Mouse (Mus musculus) heart, embryonic 13.5 days (tissue): ENCODE measurements around the gene Obscn. TPM values are rescaled to one million over a fixed set of nuclear protein-coding genes. Genes with fewer than 3 reads are reported as not detected.
A peak's percentile ranks its signal among the peaks of the same experiment; 100 is the strongest.
"Not testable (repeated sequence)": the region's sequence is repeated elsewhere in the genome, so short reads cannot be mapped to it uniquely, and the experiment has no call there.

ENCODE experiments used
- ATAC-seq: fragments of 200-750 bp; cut with Nextera tagmentation; 2 replicates; pipeline ENCODE4 v1.8.0; 2017; ENCODE audit warnings: moderate TSS enrichment; ENCODE audit not compliant: insufficient number of reproducible peaks, low FRiP score, low TSS enrichment; ENCODE audit errors: extremely low read depth
- H3K27ac ChIP-seq: fragments of 300-500 bp; sonication (generic); replicated peaks from 2 replicates; pipeline ENCODE4 v1.5.1; 2015; ENCODE audit warnings: moderate library complexity, mild to moderate bottlenecking, inconsistent platforms
- H3K27me3 ChIP-seq: fragments of 300-500 bp; sonication (generic); replicated peaks from 2 replicates; pipeline ENCODE4 v1.6.1; 2015; ENCODE audit warnings: mild to moderate bottlenecking, inconsistent platforms
- H3K36me3 ChIP-seq: fragments of 300-500 bp; sonication (generic); 2 replicates; pipeline ENCODE4 v1.6.1; 2015; ENCODE audit warnings: mild to moderate bottlenecking, inconsistent platforms
- H3K4me1 ChIP-seq: fragments of 300-500 bp; sonication (generic); 2 replicates; pipeline ENCODE4 v1.6.1; 2015; ENCODE audit warnings: inconsistent platforms
- H3K4me2 ChIP-seq: fragments of 300-500 bp; sonication (generic); 2 replicates; pipeline ENCODE4 v1.6.1; 2015; ENCODE audit warnings: inconsistent platforms, mild to moderate bottlenecking, moderate library complexity
- H3K4me3 ChIP-seq: fragments of 300-500 bp; sonication (generic); 2 replicates; pipeline ENCODE4 v1.5.1; 2015; ENCODE audit warnings: moderate library complexity, mild to moderate bottlenecking, inconsistent platforms
- H3K9ac ChIP-seq: fragments of 300-500 bp; sonication (generic); 2 replicates; pipeline ENCODE4 v1.6.1; 2015; ENCODE audit warnings: inconsistent platforms, mild to moderate bottlenecking, moderate library complexity
- H3K9me3 ChIP-seq: fragments of 300-500 bp; sonication (generic); 2 replicates; pipeline ENCODE4 v1.6.1; 2016; ENCODE audit warnings: inconsistent platforms
- WGBS: fragments of 180-500 bp; shearing (Covaris S2); methylation state at CpG from one replicate; pipeline ENCODE4 v1.1.7; 2015; ENCODE audit warnings: mixed read lengths; 5-methylcytosine and 5-hydroxymethylcytosine counted together
- polyA plus RNA-seq: library from polyadenylated mRNA; unstranded; fragments of >200 nt; fragmentation: Nextera tagmentation; extraction: Ambion mirVana; gene quantifications from 2 replicates; pipeline ENCODE4 v1.2.1, GENCODE M21; 2015

The Obscn gene
- polyA plus RNA-seq, 1 experiment from 2014 or later: 38.9 TPM

- peak overlapping the region; percentile 63 for H3K4me3 ChIP-seq
Observed at GRCm38 (mm10) chr11:58959186-58959825, 176.9 kb downstream of the Obscn start.

GRCm38 (mm10) chr11:58958536-58958935, 177.7 kb downstream of the Obscn start:
- 85% methylated on average over 6 of the region's 6 CpGs for WGBS
- no peak for ATAC-seq

More at GRCm38 (mm10) chr11:58959186-58959825, 176.9 kb downstream of the Obscn start:
- Histone ChIP-seq H3K9ac (peak overlapping the region; percentile 76), H3K4me2 (peak overlapping the region; percentile 85), H3K27ac (peak overlapping the region; percentile 24; the same call in 1 of the 2 replicates), H3K9me3 (peaks cover 9% of the 10 kb centered on the region; the same call in 1 of the 2 replicates), H3K4me1 (peaks cover 36% of the 10 kb centered on the region), H3K36me3 (peaks cover 16% of the 10 kb centered on the region), H3K27me3 (peaks cover 33% of the 10 kb centered on the region)
- 35% methylated on average over 15 of the region's 15 CpGs for WGBS
- ATAC-seq: no peak

DNA sequence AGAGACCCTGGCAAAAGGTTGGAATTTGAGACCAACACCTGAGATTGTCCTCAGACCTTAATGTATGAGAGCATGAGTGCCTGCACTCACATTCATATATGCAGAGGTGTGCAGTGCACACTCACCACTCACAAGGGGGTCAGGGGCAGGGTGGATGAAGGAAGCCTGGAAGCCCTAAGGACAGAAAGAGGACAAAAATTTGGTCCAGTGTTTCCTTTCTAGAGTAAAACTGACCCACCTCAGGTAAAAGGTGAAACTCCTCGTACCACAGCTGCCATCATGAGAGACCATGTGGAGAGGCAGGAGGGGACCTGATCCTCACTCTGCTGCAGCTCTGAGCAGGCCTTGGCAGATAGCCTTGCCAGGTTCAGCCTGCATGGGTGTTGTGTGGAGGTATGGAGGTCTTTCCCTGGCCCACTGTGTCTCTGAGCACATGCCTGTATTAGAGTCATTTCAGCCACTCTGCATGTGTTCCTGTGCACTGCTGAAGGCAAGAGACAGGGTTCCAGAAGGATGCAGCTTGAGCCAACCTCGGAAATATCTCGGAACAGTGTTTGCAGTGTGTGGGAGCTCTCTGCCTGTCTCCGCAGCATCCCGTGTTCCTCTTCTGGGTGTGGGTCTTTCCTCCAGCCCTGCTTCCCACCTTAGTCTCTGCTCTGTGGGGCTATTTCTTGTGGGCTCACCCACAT, 178.8 kb downstream of the Obscn start:
- Histone ChIP-seq H3K9ac (peak overlapping the region; percentile 96), H3K27me3 (peaks cover 14% of the 10 kb centered on the region), H3K36me3 (peaks cover 16% of the 10 kb centered on the region), H3K4me3 (peak overlapping the region; percentile 76), H3K4me1 (peaks cover 44% of the 10 kb centered on the region), H3K9me3 (peaks cover 9% of the 10 kb centered on the region; the same call in 1 of the 2 replicates), H3K4me2 (peak overlapping the region; percentile 97), H3K27ac (no peak overlapping the region)
- 82% methylated on average over 5 of the region's 5 CpGs for WGBS
- no peak for ATAC-seq

More at GRCm38 (mm10) chr11:58958536-58958935, 177.7 kb downstream of the Obscn start:
- no peak overlapping the region for H3K27ac ChIP-seq
- H3K4me2 ChIP-seq: peak overlapping the region; percentile 85; the same call in 1 of the 2 replicates
- H3K36me3 ChIP-seq: peaks cover 16% of the 10 kb centered on the region
- H3K4me1 ChIP-seq: peaks cover 37% of the 10 kb centered on the region
- H3K9me3 ChIP-seq: peaks cover 9% of the 10 kb centered on the region; the same call in 1 of the 2 replicates
- peaks cover 26% of the 10 kb centered on the region for H3K27me3 ChIP-seq
- H3K4me3 ChIP-seq: no peak overlapping the region
- no peak overlapping the region for H3K9ac ChIP-seq

DNA sequence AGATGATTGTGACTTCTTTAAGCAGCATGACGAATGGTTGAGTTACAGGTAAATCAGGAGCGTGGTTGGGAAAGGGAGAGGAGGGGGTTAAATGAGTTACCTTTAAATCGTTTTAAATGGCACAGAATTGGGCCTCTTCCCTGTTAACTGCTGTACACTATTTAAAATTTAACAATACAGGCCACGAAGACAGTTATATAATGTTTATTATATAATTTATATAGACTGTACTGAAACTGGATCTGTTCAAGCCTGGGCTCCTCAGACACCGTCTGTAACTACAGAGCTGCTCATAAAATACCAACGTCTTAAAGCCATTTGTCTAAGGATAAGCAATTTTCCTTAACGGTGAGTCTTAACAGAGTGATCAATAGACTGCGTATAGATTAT, 180.3 kb downstream of the Obscn start:
- WGBS: 44% methylated on average over 8 of the region's 8 CpGs
- Histone ChIP-seq H3K4me1 (peaks cover 44% of the 10 kb centered on the region), H3K9ac (peak overlapping the region; percentile 96), H3K9me3 (no peaks in the 10 kb centered on the region), H3K27me3 (peaks cover 11% of the 10 kb centered on the region), H3K4me2 (peak overlapping the region; percentile 97), H3K4me3 (peak overlapping the region; percentile 76), H3K36me3 (peaks cover 16% of the 10 kb centered on the region), H3K27ac (peak overlapping the region; percentile 100)
- no peak for ATAC-seq

GRCm38 (mm10) chr11:58955143-58955867, 180.9 kb downstream of the Obscn start:
- H3K27ac ChIP-seq: peak overlapping the region; percentile 100
- WGBS: under 1% methylated on average over 20 of the region's 20 CpGs
- H3K36me3 ChIP-seq: peaks cover 16% of the 10 kb centered on the region
- H3K9ac ChIP-seq: peak overlapping the region; percentile 96
- H3K4me1 ChIP-seq: peaks cover 42% of the 10 kb centered on the region
- peak overlapping the region; percentile 76 for H3K4me3 ChIP-seq
- H3K27me3 ChIP-seq: peaks cover 17% of the 10 kb centered on the region
- H3K9me3 ChIP-seq: no peaks in the 10 kb centered on the region
- peak; percentile 23; the same call in 1 of the 2 replicates for ATAC-seq
- peak overlapping the region; percentile 97 for H3K4me2 ChIP-seq

GRCm38 (mm10) chr11:58954420-58955142, 181.6 kb downstream of the Obscn start, which contains the start of the genes Hist3h2a and Trim17:
Gene Hist3h2a, plus strand, starts transcription at chr11:58954685.
Gene Trim17, plus strand, starts transcription at chr11:58954685.
- peak within 1 kb of the TSS; percentile 97 for H3K4me2 ChIP-seq
- peak within 1 kb of the TSS; percentile 96 for H3K9ac ChIP-seq
- H3K27ac ChIP-seq: peak within 1 kb of the TSS; percentile 100
- peaks cover 23% of the 10 kb centered on the region for H3K27me3 ChIP-seq
- H3K4me3 ChIP-seq: peak within 1 kb of the TSS; percentile 76
- peak; percentile 86 for ATAC-seq
- no peaks in the 10 kb centered on the region for H3K9me3 ChIP-seq
- WGBS: under 1% methylated on average over 49 of the region's 49 CpGs
- peaks cover 16% of the 10 kb centered on the region for H3K36me3 ChIP-seq
- peaks cover 39% of the 10 kb centered on the region for H3K4me1 ChIP-seq

- Histone ChIP-seq H3K4me1 (peaks cover 39% of the 10 kb centered on the region), H3K9ac (peak overlapping the region; percentile 92), H3K4me2 (peak overlapping the region; percentile 97), H3K4me3 (peak overlapping the region; percentile 76), H3K27me3 (peaks cover 27% of the 10 kb centered on the region), H3K27ac (peak overlapping the region; percentile 100), H3K36me3 (peaks cover 16% of the 10 kb centered on the region)
- H3K9me3 ChIP-seq, ATAC-seq: not testable (repeated sequence)
- WGBS: under 1% methylated on average over 17 of the region's 17 CpGs
Observed at GRCm38 (mm10) chr11:58954170-58954419, 182.1 kb downstream of the Obscn start.

- peaks cover 39% of the 10 kb centered on the region for H3K4me1 ChIP-seq
- peak overlapping the region; percentile 100 for H3K27ac ChIP-seq
- peak overlapping the region; percentile 97 for H3K4me2 ChIP-seq
- WGBS: 1% methylated on average over 33 of the region's 33 CpGs
- peak overlapping the region; percentile 76 for H3K4me3 ChIP-seq
- H3K9ac ChIP-seq: peak overlapping the region; percentile 92
- peaks cover 16% of the 10 kb centered on the region for H3K36me3 ChIP-seq
- peaks cover 28% of the 10 kb centered on the region for H3K27me3 ChIP-seq
- H3K9me3 ChIP-seq: no peaks in the 10 kb centered on the region
- no peak for ATAC-seq
Observed at GRCm38 (mm10) chr11:58953351-58954169, 182.6 kb downstream of the Obscn start.

GRCm38 (mm10) chr11:58951210-58951609, 185.0 kb downstream of the Obscn start:
- 72% methylated on average over 5 of the region's 5 CpGs for WGBS

More at GRCm38 (mm10) chr11:58951210-58951609, 185.0 kb downstream of the Obscn start:
- peaks cover 51% of the 10 kb centered on the region for H3K27me3 ChIP-seq
- H3K27ac ChIP-seq: no peak overlapping the region
- H3K36me3 ChIP-seq: no peaks in the 10 kb centered on the region
- no peaks in the 10 kb centered on the region for H3K9me3 ChIP-seq
- ATAC-seq: no peak
- no peak overlapping the region for H3K4me3 ChIP-seq
- no peak overlapping the region for H3K9ac ChIP-seq
- H3K4me2 ChIP-seq: no peak overlapping the region
- H3K4me1 ChIP-seq: peaks cover 36% of the 10 kb centered on the region
